Mouse (Mus musculus): ENCODE measurements around the gene Tmem167b. TPM values are rescaled to one million over a fixed set of nuclear protein-coding genes. Genes with fewer than 3 reads are reported as not detected.

Gene Tmem167b
- polyA plus RNA-seq (2015; fragmentation: Nextera tagmentation; extraction: Ambion mirVana): 66.4 and 67.6 TPM in 2 replicates

DNA sequence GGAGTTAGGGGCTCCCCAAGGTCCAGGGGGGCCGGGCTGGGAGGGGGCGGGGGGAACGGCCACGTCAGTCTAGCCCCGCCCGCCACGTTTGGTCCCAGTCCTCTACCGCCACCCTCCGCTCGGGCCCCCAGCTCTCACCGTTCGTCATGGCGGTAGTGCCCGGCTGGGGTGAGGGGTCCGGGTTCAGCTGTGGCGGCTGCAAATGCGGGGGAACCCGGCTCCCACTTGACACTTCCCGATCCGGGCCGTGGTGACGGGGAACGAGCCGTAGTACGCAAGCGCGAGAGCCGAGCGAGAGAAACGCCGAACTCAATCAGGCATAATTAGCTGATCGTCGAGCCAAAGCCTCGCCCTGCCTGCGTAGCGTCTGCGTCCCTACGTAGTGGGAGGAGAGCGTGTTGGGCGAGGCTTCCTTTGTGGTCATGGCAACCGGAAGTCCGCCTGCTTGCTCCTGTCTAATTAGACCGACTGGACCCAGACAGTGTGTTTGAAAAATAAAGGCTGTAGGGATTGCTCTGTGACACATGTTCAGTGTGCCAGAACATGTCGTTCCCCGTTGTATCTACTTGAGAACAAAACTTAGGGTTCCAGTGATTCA lies at the start of gene Tmem167b:
TSS of gene Tmem167b (minus strand) at position 334 of the 598 bp plus-strand sequence.
- Histone ChIP-seq H3K4me2 (replicated peaks) (peak within 1 kb of the TSS; percentile 75), H3K4me1 (replicated peaks) (peaks cover 20% of the 10 kb centered on the region), H3K27me3 (no peaks in the 10 kb centered on the region), H3K9ac (replicated peaks) (peak within 1 kb of the TSS; percentile 83), H3K36me3 (peaks cover 30% of the 10 kb centered on the region), H3K9me3 (no peaks in the 10 kb centered on the region), H3K4me3 (replicated peaks) (peak within 1 kb of the TSS; percentile 86), H3K27ac (peak within 1 kb of the TSS; percentile 93)
- ATAC-seq: peak; percentile 99
- under 1% methylated on average over 45 of the region's 45 CpGs for WGBS

DNA sequence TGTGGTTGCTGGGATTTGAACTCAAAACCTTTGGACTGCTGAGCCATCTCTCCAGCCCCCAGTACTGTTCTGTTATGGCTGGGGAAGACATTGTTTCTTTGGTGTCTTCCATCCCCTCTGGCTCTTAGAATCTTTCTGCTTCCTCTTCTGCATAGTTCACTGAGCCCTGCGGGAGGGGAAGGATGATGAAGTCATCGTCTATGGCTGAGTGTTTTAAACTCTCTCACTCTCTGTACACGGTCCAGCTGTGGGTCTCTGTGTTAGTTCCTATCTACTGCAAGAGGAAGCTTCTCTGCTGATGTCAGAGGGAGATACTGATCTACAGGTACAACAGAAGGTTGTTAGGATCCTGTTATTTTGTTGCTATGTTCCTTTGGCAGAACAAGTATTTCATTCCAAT lies 46.6 kb upstream of the Tmem167b start:
- Histone ChIP-seq H3K9ac (replicated peaks) (no peak overlapping the region), H3K4me3 (replicated peaks) (no peak overlapping the region), H3K9me3 (no peaks in the 10 kb centered on the region), H3K36me3 (peaks cover 37% of the 10 kb centered on the region), H3K4me2 (replicated peaks) (no peak overlapping the region), H3K4me1 (replicated peaks) (no peaks in the 10 kb centered on the region), H3K27ac (no peak overlapping the region), H3K27me3 (no peaks in the 10 kb centered on the region)
- WGBS: 71% methylated on average over 3 of the region's 3 CpGs
- ATAC-seq: no peak

DNA sequence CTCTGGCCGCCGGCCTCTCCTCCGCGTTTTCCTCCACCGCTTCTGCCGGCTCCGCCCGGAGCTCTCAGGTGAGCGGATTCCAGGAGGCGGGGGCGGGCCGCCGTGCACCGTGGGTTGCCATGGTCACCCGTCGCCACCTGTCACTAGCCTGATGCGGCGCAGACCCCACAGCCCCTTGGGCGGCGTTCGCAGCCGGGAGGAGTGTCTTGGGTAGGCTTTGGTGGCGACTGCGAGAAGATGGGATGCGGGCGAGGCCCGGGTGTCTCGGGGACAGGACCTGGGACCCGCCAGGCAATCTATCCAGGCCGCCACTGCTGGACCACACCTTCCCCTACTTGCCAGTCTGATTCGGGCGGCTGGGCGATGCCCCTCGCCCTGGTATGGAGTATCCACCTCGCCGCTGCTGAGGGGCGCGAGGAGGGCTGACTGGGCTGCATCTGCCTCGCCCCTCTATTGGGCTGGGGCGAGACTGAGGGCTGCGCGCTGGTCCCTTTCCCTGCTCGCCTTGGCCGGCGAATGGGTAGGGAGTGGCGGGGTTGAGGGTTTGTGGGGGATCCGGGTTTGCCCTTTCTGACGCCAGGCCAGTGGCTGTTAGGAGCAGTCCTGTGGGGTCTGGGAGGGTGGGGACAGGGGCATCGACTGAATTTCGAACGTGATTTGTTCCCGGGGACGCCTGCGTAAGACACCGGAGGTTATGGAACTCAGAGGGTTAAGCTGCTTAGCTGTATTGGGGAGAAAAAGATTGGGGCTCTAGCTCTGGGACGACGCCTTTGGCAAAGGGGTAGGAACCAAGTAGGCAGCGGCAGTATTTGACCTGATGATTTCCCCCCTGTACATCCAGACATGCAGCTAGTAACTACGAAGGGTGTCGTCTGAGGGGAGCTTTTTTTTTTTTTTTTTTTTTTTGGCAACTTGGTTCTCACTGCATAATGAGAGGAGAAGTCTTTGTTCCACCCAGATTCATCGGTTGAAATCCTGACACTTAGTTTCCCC lies 29.6 kb upstream of the Tmem167b start:
- WGBS: under 1% methylated on average over 59 of the region's 61 CpGs
- H3K9me3 ChIP-seq: no peaks in the 10 kb centered on the region
- ATAC-seq: peak; percentile 91

DNA sequence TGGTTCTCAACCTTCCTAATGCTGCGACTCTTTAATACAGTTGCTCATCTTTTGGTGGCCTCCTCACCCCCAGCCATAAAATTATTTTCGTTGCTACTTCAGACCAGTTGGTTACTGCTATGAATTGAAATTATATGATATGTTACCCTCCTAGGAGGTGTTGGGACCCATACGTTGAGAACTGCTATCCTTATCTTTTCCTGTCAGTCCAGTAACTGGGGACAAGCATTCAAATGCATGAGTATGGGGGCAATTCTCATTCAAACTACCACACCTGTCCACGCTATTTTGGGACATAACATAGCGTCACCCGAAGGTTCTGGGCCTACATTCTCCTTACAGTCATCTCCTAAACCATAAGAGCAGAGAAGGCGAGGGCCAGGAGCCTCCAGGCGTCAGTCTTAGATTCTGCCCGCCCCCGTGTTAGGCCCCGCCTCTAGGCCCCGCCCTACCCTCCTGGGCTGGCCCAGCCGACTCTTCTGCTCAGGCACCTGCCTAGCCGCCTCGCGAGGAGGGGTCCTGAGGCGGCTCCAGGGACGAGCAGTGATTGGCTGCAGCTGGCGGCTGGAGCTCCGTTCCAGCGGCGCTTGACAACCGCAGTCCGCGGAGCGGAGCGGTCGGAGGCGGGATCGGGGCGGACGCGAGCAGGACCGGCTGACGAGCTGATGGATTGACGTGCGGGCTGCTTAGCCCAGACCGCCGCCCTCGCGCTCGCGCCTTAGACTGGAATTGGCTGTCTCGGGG lies 28.7 kb upstream of the Tmem167b start, which contains the start of gene Wdr47:
TSS of gene Wdr47 (plus strand) at position 494 of the 744 bp plus-strand sequence.
- H3K27me3 ChIP-seq: no peaks in the 10 kb centered on the region
- peaks cover 17% of the 10 kb centered on the region for H3K4me1 ChIP-seq (replicated peaks)
- H3K27ac ChIP-seq: peak within 1 kb of the TSS; percentile 98
- peak within 1 kb of the TSS; percentile 96 for H3K4me3 ChIP-seq (replicated peaks)
- peak; percentile 99 for ATAC-seq
- no peaks in the 10 kb centered on the region for H3K9me3 ChIP-seq
- WGBS: 7% methylated on average over 40 of the region's 44 CpGs
- peak within 1 kb of the TSS; percentile 97 for H3K9ac ChIP-seq (replicated peaks)
- H3K4me2 ChIP-seq (replicated peaks): peak within 1 kb of the TSS; percentile 70
- no peaks in the 10 kb centered on the region for H3K36me3 ChIP-seq

More for the DNA sequence above, 29.6 kb upstream of the Tmem167b start:
- Histone ChIP-seq H3K4me2 (replicated peaks) (peak overlapping the region; percentile 70), H3K27ac (peak overlapping the region; percentile 98), H3K36me3 (no peaks in the 10 kb centered on the region), H3K27me3 (no peaks in the 10 kb centered on the region), H3K4me1 (replicated peaks) (peaks cover 19% of the 10 kb centered on the region), H3K4me3 (replicated peaks) (peak overlapping the region; percentile 96), H3K9ac (replicated peaks) (peak overlapping the region; percentile 97)

DNA sequence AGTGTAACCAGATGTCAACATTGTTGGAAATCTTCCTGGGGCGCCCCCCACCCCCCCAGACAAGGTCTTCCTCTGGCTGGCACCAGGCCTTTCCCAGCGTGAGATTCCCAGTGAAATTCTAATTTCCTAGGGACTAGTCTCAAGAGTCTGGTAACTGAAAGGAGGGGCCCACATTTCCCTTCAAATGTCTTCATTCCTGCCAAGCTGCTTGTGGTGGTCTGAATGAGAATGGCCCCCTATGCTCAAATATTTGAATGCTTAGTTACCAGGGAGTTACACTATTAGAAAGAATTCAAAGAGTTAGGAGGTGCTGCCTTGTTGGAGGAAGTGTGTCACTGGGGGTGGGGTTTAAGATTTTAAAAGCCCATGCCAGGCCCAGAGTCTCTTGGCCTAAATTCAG lies 26.2 kb upstream of the Tmem167b start:
- Histone ChIP-seq H3K9ac (replicated peaks) (no peak overlapping the region), H3K4me2 (replicated peaks) (no peak overlapping the region), H3K36me3 (no peaks in the 10 kb centered on the region), H3K4me3 (replicated peaks) (no peak overlapping the region), H3K27me3 (no peaks in the 10 kb centered on the region), H3K27ac (no peak overlapping the region), H3K9me3 (no peaks in the 10 kb centered on the region), H3K4me1 (replicated peaks) (peaks cover 10% of the 10 kb centered on the region)
- no peak for ATAC-seq
- 26% methylated on average over 2 of the region's 2 CpGs for WGBS

DNA sequence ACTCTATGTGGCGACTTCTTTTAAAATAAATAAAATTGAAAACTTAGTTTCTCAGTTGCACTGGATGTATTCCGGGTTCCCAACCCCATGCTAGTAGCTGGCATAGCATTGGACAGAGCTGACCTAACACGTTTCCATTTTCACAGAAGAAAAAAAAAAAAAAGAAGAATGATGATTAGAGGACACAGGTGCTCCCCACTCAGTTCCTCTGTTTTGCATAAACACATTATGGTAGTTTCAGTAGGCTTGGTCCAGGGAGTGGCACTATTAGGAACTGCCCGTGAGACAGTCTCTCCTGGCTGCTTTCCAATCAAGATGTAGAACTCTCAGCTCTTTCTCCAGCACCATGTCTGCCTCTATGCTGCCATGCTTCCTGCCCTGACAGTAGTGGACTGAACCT lies 22.3 kb upstream of the Tmem167b start:
- peaks cover 5% of the 10 kb centered on the region; the same call in 1 of the 2 replicates for H3K36me3 ChIP-seq
- no peaks in the 10 kb centered on the region for H3K9me3 ChIP-seq
- ATAC-seq: no peak
- no peak overlapping the region for H3K27ac ChIP-seq
- no peaks in the 10 kb centered on the region for H3K27me3 ChIP-seq
- H3K4me3 ChIP-seq (replicated peaks): no peak overlapping the region
- no peaks in the 10 kb centered on the region for H3K4me1 ChIP-seq (replicated peaks)
- H3K9ac ChIP-seq (replicated peaks): no peak overlapping the region
- WGBS: 86% methylated on average over 4 of the region's 4 CpGs
- H3K4me2 ChIP-seq (replicated peaks): no peak overlapping the region

DNA sequence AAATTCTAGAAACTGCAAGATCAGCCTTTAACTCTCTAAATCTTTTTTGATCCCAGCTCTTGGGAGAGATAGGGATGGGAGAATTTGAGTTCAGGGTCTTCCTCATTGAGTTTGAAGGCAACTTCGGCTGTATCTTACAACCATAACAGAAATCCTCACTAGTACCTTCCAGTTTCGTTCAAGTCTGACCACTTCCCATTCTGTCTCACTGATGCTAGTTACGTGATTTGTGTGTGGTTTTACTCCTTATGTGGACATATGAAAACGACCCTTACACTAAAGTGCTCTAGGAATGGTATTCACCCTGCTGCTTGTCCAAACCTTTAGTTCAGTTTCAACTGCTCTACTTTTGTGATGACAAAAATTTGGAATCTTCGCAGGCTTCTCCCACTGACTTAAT lies 11.8 kb upstream of the Tmem167b start:
- ATAC-seq: no peak
- Histone ChIP-seq H3K9ac (replicated peaks) (no peak overlapping the region), H3K9me3 (no peaks in the 10 kb centered on the region), H3K4me1 (replicated peaks) (peaks cover 31% of the 10 kb centered on the region), H3K36me3 (peaks cover 17% of the 10 kb centered on the region), H3K27ac (no peak overlapping the region), H3K4me3 (replicated peaks) (no peak overlapping the region), H3K27me3 (no peaks in the 10 kb centered on the region), H3K4me2 (replicated peaks) (peak overlapping the region; percentile 70)
- 95% methylated on average over 5 of the region's 5 CpGs for WGBS

DNA sequence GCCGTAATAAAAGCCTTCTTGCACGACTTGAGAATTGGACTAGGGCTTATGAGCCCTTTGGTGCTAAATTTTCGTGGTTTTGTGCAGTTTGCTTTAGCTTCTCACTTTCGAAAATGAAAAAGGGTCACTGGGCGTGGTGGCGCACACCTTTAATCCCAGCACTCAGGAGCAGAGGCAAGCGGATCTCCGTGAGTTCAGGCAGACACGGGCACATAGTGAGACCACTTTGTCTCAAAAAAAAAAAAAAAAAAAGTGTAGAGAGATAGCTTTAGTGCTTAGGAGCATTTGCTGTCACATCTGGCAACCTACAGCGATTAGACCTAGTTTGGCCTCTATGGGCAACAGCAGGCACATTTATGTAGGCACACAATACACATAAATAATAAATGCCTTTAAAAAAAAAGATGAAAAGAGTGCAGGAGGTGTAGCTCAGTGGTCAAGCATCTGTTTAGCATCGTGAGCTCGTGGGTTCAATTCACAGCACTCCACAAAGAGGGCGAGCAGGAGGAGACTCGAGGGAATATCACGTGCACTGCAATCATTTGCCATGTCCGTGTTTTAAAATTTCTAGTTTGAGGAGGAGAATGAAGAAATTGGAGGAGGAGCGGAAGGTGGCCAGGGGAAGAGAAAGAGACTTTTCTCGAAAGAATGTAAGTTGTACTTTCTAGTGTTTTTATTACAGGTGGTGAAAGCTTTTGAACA lies 10.2 kb upstream of the Tmem167b start:
- no peak for ATAC-seq
- Histone ChIP-seq H3K4me2 (replicated peaks) (peak overlapping the region; percentile 70), H3K27me3 (no peaks in the 10 kb centered on the region), H3K36me3 (peaks cover 3% of the 10 kb centered on the region; the same call in 1 of the 2 replicates), H3K4me3 (replicated peaks) (peak overlapping the region; percentile 65), H3K9ac (replicated peaks) (peak overlapping the region; percentile 79), H3K27ac (no peak overlapping the region; the same call in 1 of the 2 replicates), H3K9me3 (no peaks in the 10 kb centered on the region), H3K4me1 (replicated peaks) (peaks cover 43% of the 10 kb centered on the region)
- WGBS: 46% methylated on average over 18 of the region's 18 CpGs

DNA sequence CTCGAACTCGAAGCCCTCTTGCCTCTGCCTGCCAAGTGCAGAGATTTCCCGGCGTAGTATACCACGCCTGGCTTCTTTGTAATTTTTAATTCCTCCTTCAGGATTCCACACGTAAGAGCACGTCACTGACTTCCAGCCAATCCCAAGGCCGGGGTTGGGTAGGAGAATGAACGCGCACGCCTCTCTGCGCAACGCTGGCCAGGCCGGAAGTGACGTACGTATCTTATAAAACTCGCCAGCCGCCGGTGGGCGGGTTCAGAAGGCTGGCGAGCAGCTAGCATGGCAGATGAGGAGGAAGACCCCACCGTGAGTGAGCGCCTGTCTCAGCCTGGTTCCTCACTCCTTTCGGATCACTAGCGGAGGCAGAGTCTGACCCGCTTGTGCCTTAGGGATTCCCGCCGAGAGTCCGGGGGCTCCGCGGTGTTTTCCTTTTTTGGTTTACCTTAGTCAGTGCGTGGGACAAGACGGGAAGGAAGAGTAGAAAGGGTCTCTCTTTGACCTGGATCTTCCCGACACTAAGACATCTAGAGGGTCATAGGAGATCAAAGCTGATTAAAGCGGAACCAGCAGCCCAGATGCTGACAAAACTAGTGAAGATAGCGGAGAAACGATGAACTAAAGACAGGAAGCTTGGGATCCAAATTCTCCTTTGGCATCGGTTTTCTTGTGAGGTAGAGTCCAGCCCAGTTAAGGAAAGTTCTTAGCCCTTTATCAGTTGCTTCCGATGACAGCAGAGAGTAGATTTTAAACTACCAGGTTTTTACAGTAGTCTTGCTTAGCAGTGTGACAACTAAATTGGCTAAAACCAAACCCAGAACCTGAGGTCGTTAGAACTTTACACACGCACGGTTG lies 9.4 kb upstream of the Tmem167b start, which contains the start of gene Taf13:
TSS of gene Taf13 (plus strand) at position 256 of the 852 bp plus-strand sequence.
- Histone ChIP-seq H3K9ac (replicated peaks) (peak within 1 kb of the TSS; percentile 79), H3K27me3 (no peaks in the 10 kb centered on the region), H3K36me3 (no peaks in the 10 kb centered on the region), H3K27ac (peak within 1 kb of the TSS; percentile 77), H3K4me2 (replicated peaks) (peak within 1 kb of the TSS; percentile 70), H3K4me1 (replicated peaks) (peaks cover 43% of the 10 kb centered on the region), H3K4me3 (replicated peaks) (peak within 1 kb of the TSS; percentile 65), H3K9me3 (no peaks in the 10 kb centered on the region)
- peak; percentile 97 for ATAC-seq
- 2% methylated on average over 42 of the region's 42 CpGs for WGBS

DNA sequence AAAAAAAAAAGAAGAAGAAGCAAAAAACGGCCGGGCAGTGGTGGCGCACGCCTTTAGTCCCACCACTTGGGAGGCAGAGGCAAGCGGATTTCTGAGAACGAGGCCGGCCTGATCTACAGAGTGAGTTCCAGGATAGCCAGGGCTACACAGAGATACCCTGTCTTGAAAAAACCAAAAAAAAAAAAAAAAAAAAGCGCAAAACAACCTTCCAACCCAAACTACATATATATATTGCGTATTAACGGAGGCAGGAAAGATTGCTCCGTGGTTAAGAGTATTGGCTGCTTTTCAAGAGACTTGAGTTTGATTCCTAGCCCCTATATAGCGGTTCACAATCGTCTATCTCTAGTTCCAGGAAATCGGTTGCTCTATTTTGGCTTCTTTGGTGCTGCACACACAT lies 8.5 kb upstream of the Tmem167b start:
- no peak for ATAC-seq
- no peaks in the 10 kb centered on the region for H3K27me3 ChIP-seq
- H3K36me3 ChIP-seq: no peaks in the 10 kb centered on the region
- peak overlapping the region; percentile 65; the same call in 1 of the 2 replicates for H3K4me3 ChIP-seq (replicated peaks)
- 87% methylated on average over 14 of the region's 14 CpGs for WGBS
- H3K4me1 ChIP-seq (replicated peaks): peaks cover 43% of the 10 kb centered on the region
- no peak overlapping the region for H3K9ac ChIP-seq (replicated peaks)
- no peaks in the 10 kb centered on the region for H3K9me3 ChIP-seq
- H3K27ac ChIP-seq: peak overlapping the region; percentile 55; the same call in 1 of the 2 replicates
- H3K4me2 ChIP-seq (replicated peaks): peak overlapping the region; percentile 70

Data from midbrain, embryonic 13.5 days (tissue).